Mouse (Mus musculus): ENCODE results near the gene Purb.

GRCm38 (mm10) chr11:6522782-6523525 lies 47.2 kb upstream of the Purb start:
- TF ChIP-seq CTCF (IDR thresholded peaks at IDR 0.05; ENCODE audit: control insufficient read depth, insufficient read depth, insufficient read length): no peak
- TF ChIP-seq USF1 (IDR thresholded peaks at IDR 0.05; ENCODE audit: low read depth): no peak
- TF ChIP-seq MYOD1 (IDR thresholded peaks at IDR 0.05; ENCODE audit: control insufficient read depth, insufficient read length, low read depth): no peak
- no peak for TF ChIP-seq MYOG (IDR thresholded peaks at IDR 0.05; ENCODE audit: control insufficient read depth, extremely low read depth, insufficient read length)
- TF ChIP-seq CEBPB (IDR thresholded peaks at IDR 0.05; ENCODE audit: low read depth): no peak
- TF ChIP-seq MAX (IDR thresholded peaks at IDR 0.05): no peak
- TF ChIP-seq FOSL1 (IDR thresholded peaks at IDR 0.05; ENCODE audit: insufficient read depth, low read length, poor library complexity, severe bottlenecking): no peak
